Mouse (Mus musculus): ENCODE data around the gene Zbtb39. TPM values are rescaled to one million over a fixed set of nuclear protein-coding genes. Genes with fewer than 3 reads are reported as not detected.

Gene Zbtb39
- polyA plus RNA-seq, 1 experiment from 2014 or later, result 3.9 TPM

GRCm38 (mm10) chr10:127721671-127722418, 17.5 kb upstream of the Zbtb39 start:
- H3K4me2 ChIP-seq (replicated peaks), result peak overlapping the region; percentile 45
- peaks cover 15% of the 10 kb centered on the region for H3K4me1 ChIP-seq
- peak overlapping the region; percentile 54 for H3K9ac ChIP-seq
- peaks cover 38% of the 10 kb centered on the region for H3K27me3 ChIP-seq
- 0 out of 2 replicates have a peak overlapping the region, but pooled peaks have one; percentile 10 for H3K4me3 ChIP-seq
- H3K36me3 ChIP-seq, result no peaks in the 10 kb centered on the region
- 13% methylated on average over 20 of the region's 20 CpGs for WGBS
- H3K9me3 ChIP-seq, result no peaks in the 10 kb centered on the region
- H3K27ac ChIP-seq, result no peak overlapping the region
- no peak; the same call in 1 of the 2 replicates for ATAC-seq (ENCODE audit: low FRiP score, low read depth)

- no peaks in the 10 kb centered on the region for H3K36me3 ChIP-seq
- H3K9me3 ChIP-seq, result no peaks in the 10 kb centered on the region
- no peak within 1 kb of the TSS for H3K27ac ChIP-seq
- 79% methylated on average over 3 of the region's 3 CpGs for whole genome bisulfite sequencing
- H3K9ac ChIP-seq, result no peak within 1 kb of the TSS
- no peak within 1 kb of the TSS for H3K4me2 ChIP-seq (replicated peaks)
- ATAC-seq (ENCODE audit: low FRiP score, low read depth), result no peak
- peaks cover 47% of the 10 kb centered on the region for H3K27me3 ChIP-seq
- peaks cover 15% of the 10 kb centered on the region for H3K4me1 ChIP-seq
- H3K4me3 ChIP-seq, result no peak within 1 kb of the TSS
Measured at GRCm38 (mm10) chr10:127724178-127724577, 15.2 kb upstream of the Zbtb39 start, which contains the start of gene Tac2. TSS of gene Tac2 (plus strand) at chr10:127724478.

- H3K4me1 ChIP-seq, result peaks cover 15% of the 10 kb centered on the region
- no peak overlapping the region for H3K4me3 ChIP-seq
- 63% methylated on average over 4 of the region's 4 CpGs for WGBS
- H3K27ac ChIP-seq, result no peak overlapping the region
- no peak overlapping the region for H3K4me2 ChIP-seq (replicated peaks)
- no peaks in the 10 kb centered on the region for H3K36me3 ChIP-seq
- no peak for ATAC-seq (ENCODE audit: low FRiP score, low read depth)
- no peaks in the 10 kb centered on the region for H3K9me3 ChIP-seq
- H3K27me3 ChIP-seq, result peaks cover 40% of the 10 kb centered on the region
- H3K9ac ChIP-seq, result no peak overlapping the region
Measured at GRCm38 (mm10) chr10:127725136-127725535, 14.2 kb upstream of the Zbtb39 start.

GRCm38 (mm10) chr10:127728437-127728836, 10.9 kb upstream of the Zbtb39 start:
- Histone ChIP-seq H3K4me3 (no peak overlapping the region), H3K36me3 (no peaks in the 10 kb centered on the region), H3K4me2 (replicated peaks) (no peak overlapping the region), H3K27me3 (peaks cover 12% of the 10 kb centered on the region), H3K4me1 (peaks cover 2% of the 10 kb centered on the region; the same call in 1 of the 2 replicates), H3K9me3 (no peaks in the 10 kb centered on the region), H3K9ac (no peak overlapping the region), H3K27ac (no peak overlapping the region)
- WGBS, result 71% methylated on average over 8 of the region's 8 CpGs
- no peak for ATAC-seq (ENCODE audit: low FRiP score, low read depth)

GRCm38 (mm10) chr10:127730285-127730932, 8.9 kb upstream of the Zbtb39 start:
- no peak overlapping the region for H3K27ac ChIP-seq
- no peak overlapping the region for H3K9ac ChIP-seq
- no peak for ATAC-seq (ENCODE audit: low FRiP score, low read depth)
- H3K4me3 ChIP-seq, result no peak overlapping the region
- 64% methylated on average over 11 of the region's 11 CpGs for WGBS
- H3K27me3 ChIP-seq, result peaks cover 12% of the 10 kb centered on the region
- no peaks in the 10 kb centered on the region for H3K9me3 ChIP-seq
- H3K4me2 ChIP-seq (replicated peaks), result no peak overlapping the region
- peaks cover 2% of the 10 kb centered on the region; the same call in 1 of the 2 replicates for H3K4me1 ChIP-seq
- no peaks in the 10 kb centered on the region for H3K36me3 ChIP-seq

- ATAC-seq (ENCODE audit: low FRiP score, low read depth), result no peak
- no peak overlapping the region for H3K4me3 ChIP-seq
- H3K9ac ChIP-seq, result no peak overlapping the region
Measured at GRCm38 (mm10) chr10:127730933-127731310, 8.4 kb upstream of the Zbtb39 start.

GRCm38 (mm10) chr10:127731397-127731796, 7.9 kb upstream of the Zbtb39 start:
- WGBS, result 22% methylated on average over 5 of the region's 5 CpGs
- Histone ChIP-seq H3K9ac (no peak overlapping the region), H3K4me1 (peaks cover 2% of the 10 kb centered on the region; the same call in 1 of the 2 replicates), H3K27me3 (peaks cover 9% of the 10 kb centered on the region), H3K36me3 (no peaks in the 10 kb centered on the region), H3K27ac (no peak overlapping the region), H3K4me2 (replicated peaks) (no peak overlapping the region), H3K4me3 (no peak overlapping the region), H3K9me3 (no peaks in the 10 kb centered on the region)
- ATAC-seq (ENCODE audit: low FRiP score, low read depth), result no peak

More at GRCm38 (mm10) chr10:127730933-127731310, 8.4 kb upstream of the Zbtb39 start:
- 36% methylated on average over 9 of the region's 9 CpGs for WGBS
- Histone ChIP-seq H3K9me3 (no peaks in the 10 kb centered on the region), H3K4me1 (peaks cover 2% of the 10 kb centered on the region; the same call in 1 of the 2 replicates), H3K36me3 (no peaks in the 10 kb centered on the region), H3K27me3 (peaks cover 9% of the 10 kb centered on the region), H3K27ac (no peak overlapping the region), H3K4me2 (replicated peaks) (no peak overlapping the region)

- peak; percentile 29; the same call in 1 of the 2 replicates for ATAC-seq (ENCODE audit: low FRiP score, low read depth)
Measured at GRCm38 (mm10) chr10:127734434-127734833, 4.9 kb upstream of the Zbtb39 start.

GRCm38 (mm10) chr10:127736266-127736665, 3.1 kb upstream of the Zbtb39 start:
- 74% methylated on average over 2 of the region's 2 CpGs for WGBS
- no peak for ATAC-seq (ENCODE audit: low FRiP score, low read depth)
- H3K4me3 ChIP-seq, result no peak overlapping the region

More at GRCm38 (mm10) chr10:127734434-127734833, 4.9 kb upstream of the Zbtb39 start:
- Histone ChIP-seq H3K4me1 (peaks cover 6% of the 10 kb centered on the region; the same call in 1 of the 2 replicates), H3K36me3 (no peaks in the 10 kb centered on the region), H3K27me3 (no peaks in the 10 kb centered on the region; the same call in 1 of the 2 replicates), H3K27ac (no peak overlapping the region), H3K4me2 (replicated peaks) (no peak overlapping the region), H3K9ac (no peak overlapping the region), H3K9me3 (no peaks in the 10 kb centered on the region), H3K4me3 (no peak overlapping the region)
- 45% methylated on average over 5 of the region's 5 CpGs for WGBS

GRCm38 (mm10) chr10:127736916-127737315, 2.4 kb upstream of the Zbtb39 start:
- peaks cover 9% of the 10 kb centered on the region for H3K36me3 ChIP-seq
- H3K27ac ChIP-seq, result no peak overlapping the region
- H3K4me2 ChIP-seq (replicated peaks), result no peak overlapping the region
- no peak overlapping the region for H3K9ac ChIP-seq
- no peaks in the 10 kb centered on the region for H3K27me3 ChIP-seq
- ATAC-seq (ENCODE audit: low FRiP score, low read depth), result no peak
- no peaks in the 10 kb centered on the region for H3K9me3 ChIP-seq
- no peak overlapping the region for H3K4me3 ChIP-seq
- WGBS, result 74% methylated on average over 4 of the region's 4 CpGs
- peaks cover 15% of the 10 kb centered on the region for H3K4me1 ChIP-seq

More at GRCm38 (mm10) chr10:127736266-127736665, 3.1 kb upstream of the Zbtb39 start:
- Histone ChIP-seq H3K9ac (no peak overlapping the region), H3K27me3 (no peaks in the 10 kb centered on the region; the same call in 1 of the 2 replicates), H3K27ac (no peak overlapping the region), H3K36me3 (peaks cover 2% of the 10 kb centered on the region), H3K4me2 (replicated peaks) (no peak overlapping the region), H3K9me3 (no peaks in the 10 kb centered on the region), H3K4me1 (peaks cover 15% of the 10 kb centered on the region)

- ATAC-seq (ENCODE audit: low FRiP score, low read depth), result no peak
- Histone ChIP-seq H3K9me3 (no peaks in the 10 kb centered on the region), H3K36me3 (peaks cover 15% of the 10 kb centered on the region), H3K27me3 (no peaks in the 10 kb centered on the region), H3K4me3 (no peak overlapping the region), H3K27ac (no peak overlapping the region), H3K4me1 (peaks cover 15% of the 10 kb centered on the region), H3K9ac (no peak overlapping the region), H3K4me2 (replicated peaks) (no peak overlapping the region)
- 23% methylated on average over 2 of the region's 2 CpGs for WGBS
Measured at GRCm38 (mm10) chr10:127737552-127737951, 1.8 kb upstream of the Zbtb39 start.

Data from limb, embryonic 13.5 days (tissue).